Mouse (Mus musculus) heart, embryonic 11.5 days (tissue): ENCODE results near the gene Cdyl2. TPM values are rescaled to one million over a fixed set of nuclear protein-coding genes. Genes with fewer than 3 reads are reported as not detected.

ENCODE experiments used
- ATAC-seq: fragments of 200-750 bp; cut with Nextera tagmentation; replicated peaks from 2 replicates; pipeline ENCODE4 v1.8.0; 2017; ENCODE audit warnings: moderate library complexity; ENCODE audit not compliant: insufficient number of reproducible peaks, low FRiP score, low TSS enrichment
- H3K27ac ChIP-seq: fragments of 300-500 bp; sonication (generic); 2 replicates; pipeline ENCODE4 v1.5.1; 2014; ENCODE audit warnings: mild to moderate bottlenecking, low read depth, low read length
- H3K27me3 ChIP-seq: fragments of 300-500 bp; sonication (generic); 2 replicates; pipeline ENCODE4 v1.6.1; 2014; ENCODE audit warnings: mild to moderate bottlenecking, low read length, mixed read lengths; ENCODE audit not compliant: control insufficient read depth, insufficient read depth
- H3K36me3 ChIP-seq: fragments of 300-500 bp; sonication (generic); 2 replicates; pipeline ENCODE4 v1.6.1; 2014; ENCODE audit warnings: mild to moderate bottlenecking, low read length, moderate library complexity, mixed read lengths; ENCODE audit not compliant: control insufficient read depth, insufficient read depth
- H3K4me1 ChIP-seq: fragments of 300-500 bp; sonication (generic); 2 replicates; pipeline ENCODE4 v1.6.1; 2014; ENCODE audit warnings: low read length; ENCODE audit not compliant: control insufficient read depth, insufficient read depth
- H3K4me2 ChIP-seq: fragments of 300-500 bp; sonication (generic); 2 replicates; pipeline ENCODE4 v1.6.1; 2014; ENCODE audit warnings: mild to moderate bottlenecking, moderate library complexity
- H3K4me3 ChIP-seq: fragments of 300-500 bp; sonication (generic); 2 replicates; pipeline ENCODE4 v1.5.1; 2014; ENCODE audit warnings: low read depth, low read length
- H3K9ac ChIP-seq: fragments of 300-500 bp; sonication (generic); 2 replicates; pipeline ENCODE4 v1.6.1; 2014; ENCODE audit warnings: mild to moderate bottlenecking, low read depth, low read length, moderate library complexity
- H3K9me3 ChIP-seq: fragments of 300-500 bp; sonication (generic); replicated peaks from 2 replicates; pipeline ENCODE4 v1.6.1; 2016; ENCODE audit warnings: low read length; ENCODE audit not compliant: control insufficient read depth
- WGBS: fragments of 180-500 bp; shearing (Covaris S2); extraction: QIAGEN DNeasy Blood & Tissue Kit; methylation state at CpG from one replicate; pipeline ENCODE4 v1.1.7; 2014; ENCODE audit not compliant: insufficient replicate concordance; 5-methylcytosine and 5-hydroxymethylcytosine counted together
- polyA plus RNA-seq: library from polyadenylated mRNA; unstranded; fragments of >200 nt; fragmentation: Nextera tagmentation; extraction: Ambion mirVana; gene quantifications from 2 replicates; pipeline ENCODE4 v1.2.1, GENCODE M21; 2014

The Cdyl2 gene
- polyA plus RNA-seq, 1 experiment from 2014 or later, result 4.8 TPM

- Histone ChIP-seq H3K27me3 (no peaks in the 10 kb centered on the region), H3K9ac (no peak overlapping the region), H3K36me3 (no peaks in the 10 kb centered on the region), H3K9me3 (no peaks in the 10 kb centered on the region), H3K27ac (no peak overlapping the region), H3K4me1 (no peaks in the 10 kb centered on the region), H3K4me2 (no peak overlapping the region), H3K4me3 (no peak overlapping the region)
- WGBS, result 91% methylated on average over 3 of the region's 3 CpGs
- no peak for ATAC-seq
Observed at GRCm38 (mm10) chr8:116689741-116690140, 43.0 kb downstream of the Cdyl2 start.

- ATAC-seq, result no peak
- Histone ChIP-seq H3K4me1 (no peaks in the 10 kb centered on the region), H3K9ac (no peak overlapping the region), H3K4me2 (no peak overlapping the region), H3K9me3 (no peaks in the 10 kb centered on the region), H3K27me3 (no peaks in the 10 kb centered on the region), H3K27ac (no peak overlapping the region), H3K4me3 (no peak overlapping the region), H3K36me3 (no peaks in the 10 kb centered on the region)
- WGBS, result 76% methylated on average over 1 of the region's 1 CpGs
Observed at GRCm38 (mm10) chr8:116676174-116676573, 56.6 kb downstream of the Cdyl2 start.

- H3K4me2 ChIP-seq, result no peak overlapping the region
- no peak for ATAC-seq
- H3K9ac ChIP-seq, result no peak overlapping the region
- no peaks in the 10 kb centered on the region for H3K9me3 ChIP-seq
- 76% methylated on average over 10 of the region's 10 CpGs for WGBS
- no peaks in the 10 kb centered on the region for H3K4me1 ChIP-seq
- no peak overlapping the region for H3K4me3 ChIP-seq
- no peaks in the 10 kb centered on the region for H3K27me3 ChIP-seq
- H3K27ac ChIP-seq, result no peak overlapping the region
- no peaks in the 10 kb centered on the region for H3K36me3 ChIP-seq
Observed at GRCm38 (mm10) chr8:116673966-116674805, 58.6 kb downstream of the Cdyl2 start.

GRCm38 (mm10) chr8:116673493-116673892 is 59.3 kb downstream of the Cdyl2 start:
- H3K9me3 ChIP-seq, result no peaks in the 10 kb centered on the region
- no peak overlapping the region for H3K9ac ChIP-seq
- no peak overlapping the region for H3K4me2 ChIP-seq
- H3K4me3 ChIP-seq, result no peak overlapping the region
- no peak overlapping the region for H3K27ac ChIP-seq
- no peaks in the 10 kb centered on the region for H3K27me3 ChIP-seq
- no peaks in the 10 kb centered on the region for H3K36me3 ChIP-seq
- 82% methylated on average over 8 of the region's 8 CpGs for WGBS
- H3K4me1 ChIP-seq, result no peaks in the 10 kb centered on the region
- no peak for ATAC-seq

- Histone ChIP-seq H3K4me2 (no peak overlapping the region), H3K9me3 (no peaks in the 10 kb centered on the region), H3K27me3 (no peaks in the 10 kb centered on the region), H3K4me1 (no peaks in the 10 kb centered on the region), H3K9ac (no peak overlapping the region), H3K36me3 (no peaks in the 10 kb centered on the region), H3K4me3 (no peak overlapping the region), H3K27ac (no peak overlapping the region)
- WGBS, result 81% methylated on average over 4 of the region's 4 CpGs
- ATAC-seq, result no peak
Observed at GRCm38 (mm10) chr8:116673052-116673451, 59.7 kb downstream of the Cdyl2 start.

GRCm38 (mm10) chr8:116671543-116671942 is 61.2 kb downstream of the Cdyl2 start:
- Histone ChIP-seq H3K9ac (no peak overlapping the region), H3K36me3 (no peaks in the 10 kb centered on the region), H3K27me3 (no peaks in the 10 kb centered on the region), H3K4me2 (no peak overlapping the region), H3K9me3 (no peaks in the 10 kb centered on the region), H3K27ac (no peak overlapping the region), H3K4me1 (no peaks in the 10 kb centered on the region), H3K4me3 (no peak overlapping the region)
- WGBS, result 65% methylated on average over 5 of the region's 5 CpGs
- ATAC-seq, result no peak

GRCm38 (mm10) chr8:116670604-116671003 is 62.2 kb downstream of the Cdyl2 start:
- Histone ChIP-seq H3K9me3 (no peaks in the 10 kb centered on the region), H3K27me3 (no peaks in the 10 kb centered on the region), H3K36me3 (no peaks in the 10 kb centered on the region), H3K4me3 (no peak overlapping the region), H3K9ac (no peak overlapping the region), H3K4me2 (no peak overlapping the region), H3K27ac (no peak overlapping the region), H3K4me1 (no peaks in the 10 kb centered on the region)
- ATAC-seq, result no peak
- 74% methylated on average over 7 of the region's 7 CpGs for WGBS

- Histone ChIP-seq H3K9ac (no peak overlapping the region), H3K27me3 (no peaks in the 10 kb centered on the region), H3K36me3 (no peaks in the 10 kb centered on the region), H3K4me2 (no peak overlapping the region), H3K4me1 (no peaks in the 10 kb centered on the region), H3K27ac (no peak overlapping the region), H3K4me3 (no peak overlapping the region), H3K9me3 (no peaks in the 10 kb centered on the region)
- 90% methylated on average over 7 of the region's 7 CpGs for WGBS
- no peak for ATAC-seq
Observed at GRCm38 (mm10) chr8:116668977-116669376, 63.8 kb downstream of the Cdyl2 start.

- no peak overlapping the region for H3K27ac ChIP-seq
- H3K9ac ChIP-seq, result no peak overlapping the region
- H3K27me3 ChIP-seq, result no peaks in the 10 kb centered on the region
- H3K36me3 ChIP-seq, result no peaks in the 10 kb centered on the region
- no peaks in the 10 kb centered on the region for H3K9me3 ChIP-seq
- H3K4me1 ChIP-seq, result no peaks in the 10 kb centered on the region
- H3K4me2 ChIP-seq, result no peak overlapping the region
- 86% methylated on average over 11 of the region's 11 CpGs for WGBS
- no peak overlapping the region for H3K4me3 ChIP-seq
- ATAC-seq, result no peak
Observed at GRCm38 (mm10) chr8:116666781-116667325, 65.9 kb downstream of the Cdyl2 start.
